Mouse (Mus musculus): ENCODE results near the gene Greb1.
"Not testable (repeated sequence)": the region's sequence is repeated elsewhere in the genome, so short reads cannot be mapped to it uniquely, and the experiment has no call there.

DNA sequence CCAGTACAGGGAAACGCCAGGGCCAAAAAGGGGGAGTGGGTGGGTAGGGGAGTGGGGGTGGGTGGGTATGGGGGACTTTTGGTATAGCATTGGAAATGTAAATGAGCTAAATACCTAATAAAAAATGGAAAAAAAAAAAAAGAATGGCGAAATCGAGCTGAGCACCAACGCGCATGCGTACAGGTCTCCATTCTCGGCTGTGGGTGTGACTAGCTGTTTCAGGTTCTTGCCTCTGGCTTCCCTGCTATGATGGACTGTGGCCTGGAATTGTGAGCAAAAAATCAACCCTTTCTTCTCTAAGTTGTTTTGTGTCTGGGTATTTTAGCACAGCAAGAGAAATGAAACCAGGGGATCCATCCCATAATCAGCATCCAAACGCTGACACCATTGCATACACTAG is 105.4 kb downstream of the Greb1 start:
- not testable (repeated sequence) for TF ChIP-seq CTCF, POLR2A (IDR thresholded peaks at IDR 0.05; ENCODE audit: extremely low read depth, insufficient read depth, low read length)

Measured in cortical plate, adult 2 months (tissue).